Mouse (Mus musculus): ENCODE data around the gene Cdip1. TPM values are rescaled to one million over a fixed set of nuclear protein-coding genes. Genes with fewer than 3 reads are reported as not detected.
A peak's percentile ranks its signal among the peaks of the same experiment; 100 is the strongest.

The Cdip1 gene
- polyA plus RNA-seq, 1 experiment: 30.3 TPM

DNA sequence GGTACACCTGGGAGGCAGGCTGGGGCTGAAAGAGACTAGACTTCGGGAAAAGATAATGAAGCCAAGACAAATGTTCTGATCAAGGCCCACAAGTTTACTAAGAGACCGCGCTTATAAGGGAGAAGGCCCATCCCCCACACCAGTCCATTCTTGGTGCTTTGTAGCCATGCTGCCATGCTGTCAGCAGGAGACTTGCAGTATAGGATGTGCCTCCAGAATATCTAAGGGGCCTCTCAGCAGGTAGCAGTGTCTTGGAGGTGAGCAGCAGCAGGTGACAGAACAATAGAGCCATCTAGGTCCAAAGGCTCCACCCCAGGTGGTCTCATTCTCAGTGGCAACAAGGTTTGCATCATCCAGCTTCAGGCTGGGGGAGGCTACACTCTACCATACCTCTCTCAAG is 28.3 kb upstream of the Cdip1 start:
- TF ChIP-seq CTCF (IDR thresholded peaks at IDR 0.05; ENCODE audit: borderline replicate concordance, insufficient read depth, low read length): no peak
- Histone ChIP-seq H3K4me1 (ENCODE audit: control insufficient read depth, insufficient read depth, low read length) (no peaks in the 10 kb centered on the region), H3K4me3 (ENCODE audit: insufficient read depth, low read length) (no peak overlapping the region), H3K27ac (ENCODE audit: insufficient read depth, low read length) (no peak overlapping the region)

DNA sequence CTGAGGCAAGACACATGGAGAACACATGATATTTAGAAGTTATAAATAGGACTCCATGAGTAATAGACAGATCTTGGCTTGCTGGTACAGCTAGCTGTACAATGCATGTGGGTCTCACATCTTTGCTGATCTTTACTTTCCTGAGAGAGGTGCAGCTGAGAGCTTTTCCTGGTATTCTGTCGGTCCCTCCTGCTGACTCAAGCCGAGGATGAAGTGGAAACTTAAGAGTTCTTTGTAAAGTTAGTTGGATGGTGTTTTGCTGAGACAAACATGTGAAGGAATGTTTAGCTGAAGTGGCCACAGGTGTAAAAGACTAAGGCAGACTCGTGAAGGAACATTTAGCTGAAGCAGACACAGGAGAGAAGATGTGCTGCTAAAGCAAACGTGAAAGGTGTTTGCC is 6.5 kb upstream of the Cdip1 start:
- no peak overlapping the region for H3K27ac ChIP-seq (ENCODE audit: insufficient read depth, low read length)
- H3K4me3 ChIP-seq (ENCODE audit: insufficient read depth, low read length): no peak overlapping the region
- TF ChIP-seq POLR2A (IDR thresholded peaks at IDR 0.05; ENCODE audit: low read depth, low read length) (no peak), CTCF (IDR thresholded peaks at IDR 0.05; ENCODE audit: borderline replicate concordance, insufficient read depth, low read length) (no peak)
- H3K4me1 ChIP-seq (ENCODE audit: control insufficient read depth, insufficient read depth, low read length): no peaks in the 10 kb centered on the region

GRCm38 (mm10) chr16:4791332-4791731 is 1.2 kb upstream of the Cdip1 start:
- TF ChIP-seq POLR2A (IDR thresholded peaks at IDR 0.05; ENCODE audit: low read depth, low read length) (no peak), CTCF (IDR thresholded peaks at IDR 0.05; ENCODE audit: borderline replicate concordance, insufficient read depth, low read length) (no peak)
- peaks cover 10% of the 10 kb centered on the region for H3K4me1 ChIP-seq (ENCODE audit: control insufficient read depth, insufficient read depth, low read length)
- H3K27ac ChIP-seq (ENCODE audit: insufficient read depth, low read length): no peak overlapping the region
- no peak overlapping the region for H3K4me3 ChIP-seq (ENCODE audit: insufficient read depth, low read length)

DNA sequence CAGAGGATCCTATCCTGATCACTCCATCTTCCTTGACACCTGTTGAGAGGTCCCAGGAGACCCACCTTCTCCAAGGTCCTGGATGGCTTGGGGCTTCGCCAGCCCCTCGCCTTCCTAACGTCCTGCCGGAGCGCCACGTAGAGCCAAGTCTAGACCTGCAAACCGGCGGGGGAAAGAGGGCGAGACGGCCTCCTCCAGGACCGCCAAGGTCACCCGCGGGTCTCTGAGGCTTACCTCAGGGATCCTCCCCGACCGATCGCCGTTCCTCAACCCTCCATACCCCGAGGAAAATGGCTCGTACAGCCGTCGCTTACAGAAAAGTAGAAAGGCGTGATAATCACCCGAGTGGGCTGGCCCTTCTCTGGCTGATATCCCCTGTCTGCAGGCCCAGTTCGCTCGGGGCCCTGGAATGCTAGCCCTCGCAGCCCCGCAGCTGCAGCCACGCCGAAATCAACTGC is 752 bp downstream of the Cdip1 start:
- Histone ChIP-seq H3K27ac (ENCODE audit: insufficient read depth, low read length) (peak overlapping the region; percentile 81), H3K4me3 (ENCODE audit: insufficient read depth, low read length) (peak overlapping the region; percentile 74), H3K4me1 (ENCODE audit: control insufficient read depth, insufficient read depth, low read length) (peaks cover 16% of the 10 kb centered on the region)
- no peak for TF ChIP-seq POLR2A (IDR thresholded peaks at IDR 0.05; ENCODE audit: low read depth, low read length)
- no peak for TF ChIP-seq CTCF (IDR thresholded peaks at IDR 0.05; ENCODE audit: borderline replicate concordance, insufficient read depth, low read length)

DNA sequence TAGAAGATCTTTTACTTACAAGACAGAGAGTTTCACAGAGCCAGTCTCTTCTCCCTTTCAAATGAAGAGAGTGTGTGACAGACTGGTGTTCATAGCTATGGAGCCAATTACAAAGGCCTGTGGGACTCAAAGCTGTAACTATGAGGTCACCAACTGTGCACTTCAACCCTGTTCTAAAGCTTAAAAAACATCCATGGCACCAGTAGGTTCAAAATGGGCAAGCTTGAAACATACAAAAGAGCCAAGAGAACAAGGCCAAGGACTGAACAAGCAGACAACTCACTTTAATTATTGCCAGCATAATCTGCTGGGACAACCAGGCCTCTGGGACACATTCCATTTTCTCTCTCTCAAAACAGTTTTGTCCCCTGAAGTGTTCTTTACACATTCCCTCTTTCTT is 1.9 kb downstream of the Cdip1 start:
- H3K4me3 ChIP-seq (ENCODE audit: insufficient read depth, low read length): peak overlapping the region; percentile 39
- H3K27ac ChIP-seq (ENCODE audit: insufficient read depth, low read length): no peak overlapping the region
- TF ChIP-seq CTCF (IDR thresholded peaks at IDR 0.05; ENCODE audit: borderline replicate concordance, insufficient read depth, low read length) (no peak), POLR2A (IDR thresholded peaks at IDR 0.05; ENCODE audit: low read depth, low read length) (no peak)
- peaks cover 25% of the 10 kb centered on the region for H3K4me1 ChIP-seq (ENCODE audit: control insufficient read depth, insufficient read depth, low read length)

GRCm38 (mm10) chr16:4785706-4786105 is 4.4 kb downstream of the Cdip1 start:
- peaks cover 38% of the 10 kb centered on the region for H3K4me1 ChIP-seq (ENCODE audit: control insufficient read depth, insufficient read depth, low read length)
- H3K4me3 ChIP-seq (ENCODE audit: insufficient read depth, low read length): no peak overlapping the region
- no peak for TF ChIP-seq POLR2A (IDR thresholded peaks at IDR 0.05; ENCODE audit: low read depth, low read length)
- TF ChIP-seq CTCF (IDR thresholded peaks at IDR 0.05; ENCODE audit: borderline replicate concordance, insufficient read depth, low read length): no peak
- H3K27ac ChIP-seq (ENCODE audit: insufficient read depth, low read length): no peak overlapping the region

DNA sequence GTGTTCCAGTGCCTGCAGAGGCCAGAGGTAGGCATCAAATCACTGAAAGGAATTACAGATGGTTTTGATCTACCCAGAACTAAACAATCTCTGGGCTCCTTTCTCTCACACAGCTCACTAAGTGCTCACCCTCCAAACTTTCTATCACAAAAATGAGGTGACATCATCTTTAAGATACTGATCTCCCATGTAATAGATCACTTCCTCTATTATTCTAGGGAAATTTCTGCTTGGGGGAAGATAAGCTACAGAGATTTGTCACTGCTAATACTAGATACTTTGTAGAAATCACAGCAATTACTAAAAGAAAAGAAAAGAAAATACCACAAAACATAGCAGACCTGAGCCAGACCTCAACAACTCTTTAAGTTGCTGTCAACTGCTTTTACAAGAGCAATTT is 7.6 kb downstream of the Cdip1 start:
- peaks cover 36% of the 10 kb centered on the region for H3K4me1 ChIP-seq (ENCODE audit: control insufficient read depth, insufficient read depth, low read length)
- no peak overlapping the region for H3K4me3 ChIP-seq (ENCODE audit: insufficient read depth, low read length)
- TF ChIP-seq POLR2A (IDR thresholded peaks at IDR 0.05; ENCODE audit: low read depth, low read length) (no peak), CTCF (IDR thresholded peaks at IDR 0.05; ENCODE audit: borderline replicate concordance, insufficient read depth, low read length) (no peak)
- no peak overlapping the region for H3K27ac ChIP-seq (ENCODE audit: insufficient read depth, low read length)

- TF ChIP-seq POLR2A (IDR thresholded peaks at IDR 0.05; ENCODE audit: low read depth, low read length) (no peak), CTCF (IDR thresholded peaks at IDR 0.05; ENCODE audit: borderline replicate concordance, insufficient read depth, low read length) (no peak)
- Histone ChIP-seq H3K4me1 (ENCODE audit: control insufficient read depth, insufficient read depth, low read length) (peaks cover 40% of the 10 kb centered on the region), H3K27ac (ENCODE audit: insufficient read depth, low read length) (no peak overlapping the region), H3K4me3 (ENCODE audit: insufficient read depth, low read length) (no peak overlapping the region)
These were observed 8.4 kb downstream of the Cdip1 start for GRCm38 (mm10) chr16:4781524-4782196.

DNA sequence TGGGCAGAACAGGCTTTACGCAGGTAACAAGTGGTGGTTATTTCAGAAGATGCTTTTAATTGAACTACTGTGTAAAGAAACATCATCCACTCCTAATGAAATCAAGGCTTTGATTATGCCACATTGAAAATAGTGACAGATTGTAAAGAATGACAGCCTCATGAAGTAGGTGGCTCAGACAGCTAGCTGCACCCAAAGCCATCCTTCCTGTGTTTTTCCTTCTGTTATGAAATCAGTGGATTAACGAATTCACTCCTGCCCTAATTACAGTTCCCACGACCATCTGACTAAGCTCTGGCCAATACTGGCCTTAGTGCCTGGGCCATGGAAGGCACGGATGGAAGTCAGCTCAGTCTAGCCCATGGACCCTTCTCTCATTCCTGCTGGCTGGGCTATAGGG is 11.2 kb downstream of the Cdip1 start:
- TF ChIP-seq CTCF (IDR thresholded peaks at IDR 0.05; ENCODE audit: borderline replicate concordance, insufficient read depth, low read length) (no peak), POLR2A (IDR thresholded peaks at IDR 0.05; ENCODE audit: low read depth, low read length) (no peak)
- no peak overlapping the region for H3K4me3 ChIP-seq (ENCODE audit: insufficient read depth, low read length)
- no peak overlapping the region; the same call in 1 of the 2 replicates for H3K27ac ChIP-seq (ENCODE audit: insufficient read depth, low read length)
- peaks cover 34% of the 10 kb centered on the region for H3K4me1 ChIP-seq (ENCODE audit: control insufficient read depth, insufficient read depth, low read length)

DNA sequence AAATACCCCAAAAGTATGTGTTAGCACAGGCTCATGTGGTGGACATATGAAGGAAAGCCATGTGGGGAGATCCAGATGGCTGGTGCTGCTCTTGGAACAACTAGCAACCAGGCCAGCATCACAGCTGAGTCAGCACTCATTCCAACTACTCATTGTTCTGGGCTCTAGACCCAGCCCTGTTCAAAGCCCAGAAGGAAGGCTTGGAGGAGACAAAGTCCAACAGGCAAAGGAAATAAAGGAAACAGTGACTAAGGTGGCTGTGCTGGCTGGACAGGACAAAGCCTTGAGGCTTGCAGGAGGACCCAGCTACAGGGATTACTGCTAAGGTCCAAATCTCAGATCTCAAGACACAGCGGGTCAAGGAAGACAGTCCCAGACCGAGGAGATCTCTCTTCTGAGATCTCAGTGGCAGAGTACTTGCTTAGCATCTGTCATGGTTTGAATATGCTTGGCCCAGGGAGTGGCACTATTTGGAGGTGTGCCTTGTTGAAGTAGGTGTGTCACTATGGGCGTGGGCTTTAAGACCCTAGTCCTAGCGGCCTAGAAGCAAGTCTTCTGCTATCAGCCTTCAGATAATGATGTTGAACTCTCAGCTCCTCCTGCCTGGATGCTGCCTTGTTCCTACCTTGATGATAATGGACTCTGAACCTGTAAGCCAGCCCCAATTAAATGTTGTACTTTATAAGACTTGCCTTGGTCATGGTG is 12.0 kb downstream of the Cdip1 start:
- TF ChIP-seq POLR2A (IDR thresholded peaks at IDR 0.05; ENCODE audit: low read depth, low read length): no peak
- TF ChIP-seq CTCF (IDR thresholded peaks at IDR 0.05; ENCODE audit: borderline replicate concordance, insufficient read depth, low read length): no peak
- H3K4me1 ChIP-seq (ENCODE audit: control insufficient read depth, insufficient read depth, low read length): peaks cover 29% of the 10 kb centered on the region

More for the DNA sequence above, 12.0 kb downstream of the Cdip1 start:
- Histone ChIP-seq H3K4me3 (ENCODE audit: insufficient read depth, low read length) (no peak overlapping the region), H3K27ac (ENCODE audit: insufficient read depth, low read length) (peak overlapping the region; percentile 81)
